Comparison of ENCODE assay signal across 8 mouse cellular contexts in genomic region chr5:103845418-103846153, GRCm38 (mm10).
A peak's percentile ranks its signal among the peaks of the same experiment; 100 is the strongest.
DNase-seq lines count a peak whose midpoint lies in the region; ATAC-seq and TF ChIP-seq lines count a peak whose summit lies in the region.

No protein-coding gene starts in this region.

- no peaks in the 10 kb centered on the region for H3K9me3 ChIP-seq in hindbrain, embryonic 10.5 days
- H3K9me3 ChIP-seq in neural tube, embryonic 13.5 days: no peaks in the 10 kb centered on the region
- no peaks in the 10 kb centered on the region for H3K9me3 ChIP-seq in heart, embryonic 12.5 days (replicated peaks)

- intact Hi-C loops in left cerebral cortex, postnatal 10 days (cut with DNase I): loop anchor here (10.0 kb wide), 1 partner anchor 491 kb away; no protein-coding TSS in a partner anchor
- intact Hi-C loops in left cerebral cortex, adult 2 months (cut with DNase I): no loop called here

- H3K27ac ChIP-seq in left cerebral cortex, adult 2 months: no peak overlapping the region
- H3K27ac ChIP-seq in hindbrain, embryonic 10.5 days: peak overlapping the region; percentile 50; the same call in 1 of the 2 replicates
- H3K27ac ChIP-seq in neural tube, embryonic 13.5 days (replicated peaks): peak overlapping the region; percentile 62
- no peak overlapping the region for H3K27ac ChIP-seq in heart, embryonic 12.5 days (ENCODE audit: poor library complexity, severe bottlenecking)

- H3K36me3 ChIP-seq in hindbrain, embryonic 10.5 days: peaks cover 65% of the 10 kb centered on the region
- H3K36me3 ChIP-seq in neural tube, embryonic 13.5 days: peaks cover 24% of the 10 kb centered on the region
- H3K36me3 ChIP-seq in heart, embryonic 12.5 days: peaks cover 77% of the 10 kb centered on the region

- peaks cover 29% of the 10 kb centered on the region for H3K4me1 ChIP-seq in hindbrain, embryonic 10.5 days (replicated peaks)
- peaks cover 27% of the 10 kb centered on the region for H3K4me1 ChIP-seq in neural tube, embryonic 13.5 days (replicated peaks)
- peaks cover 3% of the 10 kb centered on the region; the same call in 1 of the 2 replicates for H3K4me1 ChIP-seq in heart, embryonic 12.5 days (replicated peaks)

- no peak for TF ChIP-seq CTCF in left cerebral cortex, adult 2 months (IDR thresholded peaks at IDR 0.05)

- H3K4me2 ChIP-seq in neural tube, embryonic 13.5 days: no peak overlapping the region
- no peak overlapping the region for H3K4me2 ChIP-seq in heart, embryonic 12.5 days

- DNase-seq in left cerebral cortex, postnatal 10 days (ENCODE audit: extremely low spot score in 1 of 2, low spot score in 2 of 2): peak; percentile 42 to 67
- no peak for DNase-seq in left cerebral cortex, adult 2 months (ENCODE audit: extremely low spot score in 1 of 2, low spot score in 2 of 2)
- peak; percentile 51 for DNase-seq in embryo, embryonic 10.5 days (ENCODE audit: low spot score)
- DNase-seq in hindbrain, embryonic 10.5 days (ENCODE audit: low spot score): peak; percentile 63
- DNase-seq in thymus, postnatal 36 days: no peak

- peak overlapping the region; percentile 22; the same call in 1 of the 2 replicates for H3K9ac ChIP-seq in neural tube, embryonic 13.5 days
- no peak overlapping the region for H3K9ac ChIP-seq in heart, embryonic 12.5 days

- H3K4me3 ChIP-seq in left cerebral cortex, adult 2 months: no peak overlapping the region
- no peak overlapping the region for H3K4me3 ChIP-seq in hindbrain, embryonic 10.5 days
- no peak overlapping the region for H3K4me3 ChIP-seq in neural tube, embryonic 13.5 days
- H3K4me3 ChIP-seq in heart, embryonic 12.5 days: no peak overlapping the region

- H3K27me3 ChIP-seq in hindbrain, embryonic 10.5 days (ENCODE audit: insufficient read depth, poor library complexity, severe bottlenecking): no peaks in the 10 kb centered on the region
- no peaks in the 10 kb centered on the region for H3K27me3 ChIP-seq in neural tube, embryonic 13.5 days
- no peaks in the 10 kb centered on the region for H3K27me3 ChIP-seq in heart, embryonic 12.5 days (replicated peaks)

- peak; percentile 79 for ATAC-seq in neural tube, embryonic 13.5 days (ENCODE audit: low read depth)
- ATAC-seq in heart, embryonic 12.5 days (ENCODE audit: insufficient number of reproducible peaks, low FRiP score): no peak
- no peak for ATAC-seq in inflammation-experienced regulatory T-cells, adult 6 months

- WGBS in hindbrain, embryonic 10.5 days: 63% methylated on average over 19 of the region's 19 CpGs
- 52% methylated on average over 19 of the region's 19 CpGs for WGBS in neural tube, embryonic 13.5 days
- 82% methylated on average over 19 of the region's 19 CpGs for WGBS in heart, embryonic 12.5 days

Comparison
In these comparisons a context has a peak if more than half of its experiments do, and no peak if none do; other contexts are left out.
1. DNase-seq: peak in left cerebral cortex, postnatal 10 days (2 of 2), embryo, embryonic 10.5 days (single experiment) and hindbrain, embryonic 10.5 days (single experiment); none in left cerebral cortex, adult 2 months (0 of 2) and thymus, postnatal 36 days (0 of 2).
2. H3K27ac ChIP-seq: peak in hindbrain, embryonic 10.5 days (single experiment) and neural tube, embryonic 13.5 days (single experiment); none in left cerebral cortex, adult 2 months (single experiment) and heart, embryonic 12.5 days (single experiment).